ENCODE assay signal across 9 mouse cellular contexts in the genomic region with DNA sequence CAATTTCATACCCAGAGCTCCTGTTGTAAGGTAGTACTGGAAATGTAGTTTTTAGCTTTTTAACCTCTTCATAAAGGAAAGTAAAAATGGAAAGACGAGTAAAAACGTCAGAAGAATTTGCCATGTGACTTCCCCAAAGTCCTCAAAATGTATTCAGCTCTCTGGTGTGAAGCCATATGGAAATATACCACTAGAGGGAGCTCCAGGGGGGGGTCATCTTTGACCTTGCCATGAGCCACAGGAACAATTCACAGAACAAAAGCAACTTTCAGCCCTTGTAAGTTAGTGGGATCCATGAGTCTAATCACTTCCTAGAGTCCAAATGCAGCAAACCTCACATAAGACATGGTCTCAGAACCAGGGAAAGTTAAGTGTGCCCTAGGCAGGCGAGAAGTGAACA.
DNase-seq lines count a peak whose midpoint lies in the region; ATAC-seq and TF ChIP-seq lines count a peak whose summit lies in the region.
"Had no signal": no experiment of that assay in that cellular context is flagged by ENCODE, and none has a peak within 500 bp of the region (broad histone marks: within the 10 kb centered on the region; RNA-seq: fewer than 3 reads in every experiment).

No protein-coding gene starts in this region.

- no peaks in the 10 kb centered on the region for H3K27me3 ChIP-seq in stomach, postnatal 0 days (ENCODE audit: control insufficient read depth, insufficient read depth, low read length)
- H3K27me3 ChIP-seq: limb, embryonic 13.5 days had no signal

- intact Hi-C loops in heart, postnatal 25 days (cut with DNase I) = loop anchor here (2.0 kb wide), 1 partner anchor 65 kb away; no protein-coding TSS in a partner anchor

- no peak overlapping the region for H3K4me2 ChIP-seq in stomach, postnatal 0 days (replicated peaks; ENCODE audit: low read depth)
- H3K4me2 ChIP-seq: limb, embryonic 13.5 days had no signal

- TF ChIP-seq CTCF in stomach, postnatal 0 days (IDR thresholded peaks at IDR 0.05; ENCODE audit: low read depth) = peak; percentile 64

- no peak for TF ChIP-seq EP300 in stomach, postnatal 0 days (optimal IDR thresholded peaks at IDR 0.05)

- WGBS in stomach, postnatal 0 days = 72% methylated on average over 3 of the region's 3 CpGs

- H3K4me1 ChIP-seq in stomach, postnatal 0 days (replicated peaks; ENCODE audit: control insufficient read depth, insufficient read depth) = no peaks in the 10 kb centered on the region

- ATAC-seq in stomach, postnatal 0 days (ENCODE audit: low FRiP score, low TSS enrichment) = no peak
- no peak for ATAC-seq in activated CD4-positive, CD25-positive, alpha-beta regulatory T cell, adult 4 months

- H3K9me3 ChIP-seq in stomach, postnatal 0 days (ENCODE audit: control insufficient read depth, low read length) = no peaks in the 10 kb centered on the region

- no peak overlapping the region for H3K9ac ChIP-seq in stomach, postnatal 0 days (ENCODE audit: low read length)
- H3K9ac ChIP-seq: limb, embryonic 13.5 days had no signal

- H3K27ac ChIP-seq in stomach, postnatal 0 days (replicated peaks) = no peak overlapping the region
- H3K27ac ChIP-seq: limb, embryonic 13.5 days had no signal

- H3K4me3 ChIP-seq in stomach, postnatal 0 days (ENCODE audit: low read depth, low read length) = no peak overlapping the region
- H3K4me3 ChIP-seq: limb, embryonic 13.5 days had no signal

- peak; percentile 64 for DNase-seq in heart, adult 11 months
- no peak for DNase-seq in heart, postnatal 25 days (ENCODE audit: low spot score)
- peak; percentile 9 for DNase-seq in thymus, postnatal 0 days (ENCODE audit: low spot score)
- no peak for DNase-seq in thymus, postnatal 25 days
- peak; percentile 28 for DNase-seq in embryo, embryonic 9.5 days (ENCODE audit: extremely low spot score)
- peak; percentile 16 for DNase-seq in stomach, postnatal 0 days (ENCODE audit: low spot score)
- DNase-seq in layer of hippocampus, postnatal 25 days (ENCODE audit: extremely low spot score in 1 of 2, low spot score in 1 of 2) = no peak

- no peaks in the 10 kb centered on the region for H3K36me3 ChIP-seq in stomach, postnatal 0 days (ENCODE audit: control insufficient read depth, insufficient read depth, low read length)
- H3K36me3 ChIP-seq: limb, embryonic 13.5 days had no signal

Comparison
In these comparisons a context has a peak if more than half of its experiments do, and no peak if none do; other contexts are left out.
1. DNase-seq: peak in heart, adult 11 months (single experiment), thymus, postnatal 0 days (single experiment), embryo, embryonic 9.5 days (single experiment) and stomach, postnatal 0 days (single experiment); none in heart, postnatal 25 days (single experiment), thymus, postnatal 25 days (single experiment) and layer of hippocampus, postnatal 25 days (0 of 2).